Mouse (Mus musculus) MEL (cell line): ENCODE measurements around the gene Galns. TPM values are rescaled to one million over a fixed set of nuclear protein-coding genes. Genes with fewer than 3 reads are reported as not detected.

ENCODE experiments used
- DNase-seq: peaks from one replicate; pipeline ENCODE4 v3.0.0; 2011; ENCODE audit warnings: low read depth, low spot score
- H3K27ac ChIP-seq: 2 replicates; pipeline ENCODE4 v1.5.1; 2012; ENCODE audit warnings: low read depth, mild to moderate bottlenecking, control low read depth, low read length, moderate library complexity; ENCODE audit not compliant: control insufficient read depth
- H3K27me3 ChIP-seq, 2 experiments: fragments of 150-350 bp in 1 of 2; sonication (generic) in 1 of 2; 2 replicates each; pipeline ENCODE4 v1.6.1; 2012; ENCODE audit warnings: low read length in 2 of 2, mild to moderate bottlenecking in 2 of 2, improper control_type of control experiment in 1 of 2, moderate library complexity in 1 of 2; ENCODE audit not compliant: insufficient read depth in 2 of 2, control insufficient read depth in 1 of 2
- H3K36me3 ChIP-seq, 2 experiments: 2 replicates each; pipeline ENCODE4 v1.6.1; 2012 to 2014; ENCODE audit warnings: low read length in 2 of 2, improper control_type of control experiment in 1 of 2, inconsistent platforms in 1 of 2, mild to moderate bottlenecking in 1 of 2; ENCODE audit not compliant: insufficient read depth in 2 of 2, control insufficient read depth in 1 of 2
- H3K4me1 ChIP-seq, 2 experiments: fragments of 150-350 bp in 1 of 2; sonication (generic) in 1 of 2; 2 replicates each; pipeline ENCODE4 v1.6.1; 2012; ENCODE audit warnings: low read length in 2 of 2, improper control_type of control experiment in 1 of 2, mild to moderate bottlenecking in 1 of 2; ENCODE audit not compliant: insufficient read depth in 2 of 2, control insufficient read depth in 1 of 2
- H3K4me3 ChIP-seq, 2 experiments: fragments of 150-350 bp in 1 of 2; sonication (generic) in 1 of 2; 2 replicates each; pipeline ENCODE4 v1.5.1; 2012; ENCODE audit warnings: low read depth in 2 of 2, low read length in 2 of 2, mild to moderate bottlenecking in 2 of 2, moderate library complexity in 2 of 2, control low read depth in 1 of 2, improper control_type of control experiment in 1 of 2; ENCODE audit not compliant: control insufficient read depth in 1 of 2, insufficient read depth in 1 of 2
- H3K79me2 ChIP-seq: 2 replicates; pipeline ENCODE4 v1.6.1; 2012; ENCODE audit warnings: mild to moderate bottlenecking, low read length, moderate library complexity; ENCODE audit not compliant: control insufficient read depth, poor library complexity, insufficient read depth
- H3K9ac ChIP-seq: 2 replicates; pipeline ENCODE4 v1.6.1; 2012; ENCODE audit warnings: low read depth, mild to moderate bottlenecking, control low read depth, low read length, moderate library complexity; ENCODE audit not compliant: control insufficient read depth, poor library complexity, severe bottlenecking
- H3K9me3 ChIP-seq: fragments of 150-350 bp; sonication (generic); replicated peaks from 2 replicates; pipeline ENCODE4 v1.6.1; 2012; ENCODE audit warnings: mild to moderate bottlenecking, low read length, improper control_type of control experiment, moderate library complexity; ENCODE audit not compliant: insufficient read depth
- BHLHE40 ChIP-seq: IDR thresholded peaks from 2 replicates; pipeline ENCODE4 v1.6.1; 2012; ENCODE audit warnings: low read depth, mild to moderate bottlenecking, inconsistent platforms, low read length, improper control_type of control experiment, borderline replicate concordance
- CHD1 ChIP-seq: IDR thresholded peaks from 2 replicates; pipeline ENCODE4 v1.6.1; 2012; ENCODE audit warnings: low read depth, mild to moderate bottlenecking, inconsistent platforms, low read length, improper control_type of control experiment
- CHD2 ChIP-seq: IDR thresholded peaks from 2 replicates; pipeline ENCODE4 v1.6.1; 2011; ENCODE audit warnings: low read length, improper control_type of control experiment
- E2F4 ChIP-seq: IDR thresholded peaks from 2 replicates; pipeline ENCODE4 v1.6.1; 2011; ENCODE audit warnings: low read depth, low read length, improper control_type of control experiment, borderline replicate concordance
- ELF1 ChIP-seq: IDR thresholded peaks from 2 replicates; pipeline ENCODE4 v1.6.1; 2014; ENCODE audit warnings: low read depth, mild to moderate bottlenecking, inconsistent platforms, low read length, improper control_type of control experiment, moderate library complexity
- EP300 ChIP-seq, 2 experiments: IDR thresholded peaks; 2 replicates each; pipeline ENCODE4 v1.6.1; 2011; ENCODE audit warnings: improper control_type of control experiment in 2 of 2, low read length in 2 of 2, low read depth in 1 of 2, mild to moderate bottlenecking in 1 of 2
- ETS1 ChIP-seq: IDR thresholded peaks from 2 replicates; pipeline ENCODE4 v1.6.1; 2012; ENCODE audit warnings: low read depth, mild to moderate bottlenecking, inconsistent platforms, low read length, improper control_type of control experiment, moderate library complexity
- GABPA ChIP-seq: IDR thresholded peaks from 2 replicates; pipeline ENCODE4 v1.6.1; 2012; ENCODE audit warnings: low read depth, mild to moderate bottlenecking, inconsistent platforms, low read length, improper control_type of control experiment, moderate library complexity
- GATA1 ChIP-seq: IDR thresholded peaks from 2 replicates; pipeline ENCODE4 v1.6.1; 2011; ENCODE audit warnings: low read depth, low read length, improper control_type of control experiment
- KAT2A ChIP-seq: conservative IDR thresholded peaks from 2 replicates; pipeline ENCODE4 v1.6.1; 2012; ENCODE audit warnings: low read depth, low read length, improper control_type of control experiment, inconsistent platforms
- MAX ChIP-seq: IDR thresholded peaks from 2 replicates; pipeline ENCODE4 v1.6.1; 2011; ENCODE audit warnings: low read length, improper control_type of control experiment
- MAZ ChIP-seq: IDR thresholded peaks from 2 replicates; pipeline ENCODE4 v1.6.1; 2012; ENCODE audit warnings: low read depth, mild to moderate bottlenecking, inconsistent platforms, low read length, improper control_type of control experiment
- MEF2A ChIP-seq: IDR thresholded peaks from 2 replicates; pipeline ENCODE4 v1.6.1; 2014; ENCODE audit warnings: low read depth, mild to moderate bottlenecking, inconsistent platforms, low read length, improper control_type of control experiment; ENCODE audit not compliant: poor library complexity, insufficient replicate concordance, severe bottlenecking; ENCODE audit errors: extremely low read depth
- MXI1 ChIP-seq: IDR thresholded peaks from 2 replicates; pipeline ENCODE4 v1.6.1; 2011; ENCODE audit warnings: mild to moderate bottlenecking, low read depth, low read length, improper control_type of control experiment
- MYB ChIP-seq: IDR thresholded peaks from 2 replicates; pipeline ENCODE4 v1.6.1; 2011; ENCODE audit warnings: mild to moderate bottlenecking, low read depth, low read length, improper control_type of control experiment
- MYC ChIP-seq: IDR thresholded peaks from 2 replicates; pipeline ENCODE4 v1.6.1; 2011; ENCODE audit warnings: low read depth, mild to moderate bottlenecking, low read length, improper control_type of control experiment, moderate library complexity
- NELFE ChIP-seq: IDR thresholded peaks from 2 replicates; pipeline ENCODE4 v1.6.1; 2011; ENCODE audit warnings: low read depth, low read length, improper control_type of control experiment
- POLR2A ChIP-seq, 2 experiments: IDR thresholded peaks; 2 replicates each; pipeline ENCODE4 v1.6.1; 2011 to 2012; ENCODE audit warnings: low read length in 2 of 2, mild to moderate bottlenecking in 2 of 2, control low read depth in 1 of 2, improper control_type of control experiment in 1 of 2, low read depth in 1 of 2, moderate library complexity in 1 of 2; ENCODE audit not compliant: control insufficient read depth in 1 of 2, insufficient read depth in 1 of 2, poor library complexity in 1 of 2
- POLR2AphosphoS2 ChIP-seq: IDR thresholded peaks from 2 replicates; pipeline ENCODE4 v1.6.1; 2011; ENCODE audit warnings: low read length, improper control_type of control experiment
- POLR2AphosphoS5 ChIP-seq: IDR thresholded peaks from 2 replicates; pipeline ENCODE4 v1.6.1; 2012; ENCODE audit warnings: low read depth, borderline replicate concordance, mild to moderate bottlenecking, inconsistent platforms, low read length, moderate library complexity, mixed read lengths
- SIN3A ChIP-seq: IDR thresholded peaks from 2 replicates; pipeline ENCODE4 v1.6.1; 2012; ENCODE audit warnings: low read length, improper control_type of control experiment, inconsistent platforms
- TAL1 ChIP-seq: IDR thresholded peaks from 2 replicates; pipeline ENCODE4 v1.6.1; 2012; ENCODE audit warnings: mild to moderate bottlenecking, inconsistent platforms, low read length, moderate library complexity, mixed read lengths
- TBP ChIP-seq: IDR thresholded peaks from 2 replicates; pipeline ENCODE4 v1.8.0; 2011; ENCODE audit warnings: low read depth, low read length, improper control_type of control experiment
- TCF12 ChIP-seq: IDR thresholded peaks from 2 replicates; pipeline ENCODE4 v1.6.1; 2014; ENCODE audit warnings: low read depth, mild to moderate bottlenecking, inconsistent platforms, low read length, improper control_type of control experiment, moderate library complexity
- UBTF ChIP-seq: IDR thresholded peaks from 2 replicates; pipeline ENCODE4 v1.6.1; 2012; ENCODE audit warnings: low read depth, mild to moderate bottlenecking, inconsistent platforms, low read length, improper control_type of control experiment, moderate library complexity, borderline replicate concordance; ENCODE audit not compliant: insufficient read depth
- USF1 ChIP-seq: IDR thresholded peaks from 2 replicates; pipeline ENCODE4 v1.6.1; 2014; ENCODE audit warnings: low read depth, mild to moderate bottlenecking, inconsistent platforms, low read length, improper control_type of control experiment, moderate library complexity
- ZC3H11A ChIP-seq: IDR thresholded peaks from 2 replicates; pipeline ENCODE4 v1.6.1; 2012; ENCODE audit warnings: low read depth, mild to moderate bottlenecking, inconsistent platforms, low read length, improper control_type of control experiment
- ZMIZ1 ChIP-seq: IDR thresholded peaks from 2 replicates; pipeline ENCODE4 v1.6.1; 2012; ENCODE audit warnings: low read depth, mild to moderate bottlenecking, inconsistent platforms, low read length, improper control_type of control experiment, moderate library complexity
- ZNF384 ChIP-seq: IDR thresholded peaks from 2 replicates; pipeline ENCODE4 v1.6.1; 2012; ENCODE audit warnings: low read depth, mild to moderate bottlenecking, inconsistent platforms, low read length, improper control_type of control experiment
- polyA plus RNA-seq, 2 experiments: library from polyadenylated mRNA; stranded (reverse) in 1 of 2; unstranded in 1 of 2; fragments of >175 nt in 1 of 2; fragments of >200 nt in 1 of 2; gene quantifications; 2 replicates each; pipeline versions ENCODE4 v1.2.1 to v1.2.4; 2012; ENCODE audit warnings: low replicate concordance in 2 of 2, low read depth in 1 of 2; ENCODE audit not compliant: insufficient read length in 2 of 2, insufficient read depth in 1 of 2, missing spikeins in 1 of 2
- total RNA-seq: library from RNA; depleted of rRNA; stranded (reverse); fragments of 300-350 nt; gene quantifications from 2 replicates; pipeline ENCODE4 v1.2.3, GENCODE M21; 2012

Galns gene
- total and polyA plus RNA-seq, 3 experiments, result 1.7 to 3.0 TPM; not detected in 1

GRCm38 (mm10) chr8:122567361-122568108 lies 43.7 kb downstream of the Galns start, which contains the start of gene Cdt1 (continued):
- TF ChIP-seq POLR2A (IDR thresholded peaks at IDR 0.05; ENCODE audit: control insufficient read depth in 1 of 2, insufficient read depth in 1 of 2, low read depth in 1 of 2, low read length in 2 of 2, poor library complexity in 1 of 2) (peak; percentile 66 to 89; a peak in 3 of 4 replicates), TCF12 (peak; percentile 21; the same call in 1 of the 2 replicates), POLR2AphosphoS5 (no peak), MEF2A (no peak), MYB (no peak), GABPA (no peak), ZC3H11A (no peak), UBTF (no peak), EP300 (IDR thresholded peaks at IDR 0.05; ENCODE audit: low read depth in 1 of 2, low read length in 2 of 2) (no peak), ZMIZ1 (no peak)

DNA sequence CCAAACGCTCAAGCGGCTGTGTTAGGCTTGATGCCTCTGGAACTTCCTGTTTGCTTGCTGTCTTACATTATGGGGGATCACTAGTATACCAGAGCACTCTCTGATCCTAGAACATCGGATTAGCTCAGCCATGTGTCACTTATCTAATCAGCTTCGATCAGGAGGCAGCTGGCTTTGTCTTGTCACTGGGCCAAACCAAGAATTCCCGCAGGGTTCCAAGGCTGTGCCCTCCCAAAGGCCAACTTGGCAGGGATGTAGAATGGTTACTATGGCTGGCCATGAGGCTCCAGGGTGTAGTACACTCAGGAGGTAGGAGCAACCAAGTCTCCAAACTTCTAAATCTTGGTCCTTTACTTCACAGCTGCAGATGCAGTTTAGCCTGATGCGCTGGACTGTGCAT lies 44.5 kb downstream of the Galns start:
- H3K9me3 ChIP-seq, result no peaks in the 10 kb centered on the region
- H3K27ac ChIP-seq, result peak overlapping the region; percentile 87
- peaks cover 0 to 15% of the 10 kb centered on the region in 2 experiments; a peak in 2 of 4 replicates for H3K4me1 ChIP-seq
- H3K79me2 ChIP-seq, result peaks cover 23% of the 10 kb centered on the region
- TF ChIP-seq TCF12, result no peak
- no peak for TF ChIP-seq MXI1
- no peak for TF ChIP-seq TBP
- TF ChIP-seq ZMIZ1, result no peak
- no peak for TF ChIP-seq CHD2
- TF ChIP-seq GABPA, result no peak
- TF ChIP-seq MAZ, result no peak
- TF ChIP-seq NELFE, result peak; percentile 14; the same call in 1 of the 2 replicates
- no peak for TF ChIP-seq KAT2A
- TF ChIP-seq POLR2AphosphoS2, result no peak
- no peak; the same call in none of the 2 replicates for TF ChIP-seq SIN3A
- TF ChIP-seq ELF1, result peak; percentile 28; the same call in 1 of the 2 replicates
- TF ChIP-seq CHD1, result no peak
- TF ChIP-seq GATA1, result peak; percentile 52
- TF ChIP-seq BHLHE40, result no peak
- no peak for TF ChIP-seq USF1
- 0 out of 2 replicates have a peak, but pooled peaks have one; percentile 26 for TF ChIP-seq MYC
- peak; percentile 59; the same call in 1 of the 2 replicates for TF ChIP-seq MAX
- TF ChIP-seq E2F4, result no peak
- TF ChIP-seq TAL1, result no peak
- TF ChIP-seq MEF2A, result no peak
- peak; percentile 52; the same call in 1 of the 2 replicates for TF ChIP-seq ETS1
- no peak for TF ChIP-seq ZNF384
- no peak for TF ChIP-seq UBTF
- no peak for DNase-seq
- H3K27me3 ChIP-seq, result no peaks in the 10 kb centered on the region
- H3K9ac ChIP-seq, result peak overlapping the region; percentile 79
- peak overlapping the region; percentile 64 to 67 for H3K4me3 ChIP-seq
- H3K36me3 ChIP-seq, result peaks cover 0 to 7% of the 10 kb centered on the region in 2 experiments; a peak in 2 of 4 replicates
